Mouse (Mus musculus) megakaryocyte, adult 5-6 weeks (primary cell): ENCODE results near the gene Rrm2. TPM values are rescaled to one million over a fixed set of nuclear protein-coding genes. Genes with fewer than 3 reads are reported as not detected.

ENCODE experiments used
- ATAC-seq: 2 replicates; pipeline ENCODE4 v1.8.0; 2016; ENCODE audit warnings: mild to moderate bottlenecking, inconsistent platforms; ENCODE audit not compliant: poor library complexity, severe bottlenecking
- total RNA-seq, 2 experiments: library from RNA; stranded (forward) in 1 of 2; stranded (reverse) in 1 of 2; fragments of 153-499, 151-499 nt in 1 of 2; fragments of 221-1000, 200-1000 nt in 1 of 2; gene quantifications; 2 replicates each; pipeline versions ENCODE4 v1.2.3 to v1.2.4; 2015 to 2017

Rrm2 gene
- total RNA-seq, 2 experiments from 2014 or later, result 134 to 157 TPM

DNA sequence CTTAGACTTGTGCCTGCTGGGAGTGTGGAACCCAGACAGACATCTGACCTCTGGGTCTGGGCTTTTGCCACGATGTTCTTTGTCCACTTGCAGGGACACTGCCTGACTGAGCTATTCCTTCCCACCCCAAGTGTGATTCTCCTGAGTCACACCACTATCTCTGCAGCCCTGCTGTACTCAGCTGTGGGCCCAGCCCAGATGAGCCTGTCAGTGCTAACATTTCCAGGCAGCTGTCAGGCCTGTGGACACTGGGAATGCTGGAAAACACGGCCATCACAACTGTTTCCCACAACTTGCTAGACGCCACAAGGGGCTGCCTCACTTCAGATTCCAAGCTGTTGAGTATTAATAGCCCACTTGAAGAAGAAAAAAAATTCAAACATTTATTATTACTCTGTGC, 5.0 kb upstream of the Rrm2 start:
- no peak for ATAC-seq

DNA sequence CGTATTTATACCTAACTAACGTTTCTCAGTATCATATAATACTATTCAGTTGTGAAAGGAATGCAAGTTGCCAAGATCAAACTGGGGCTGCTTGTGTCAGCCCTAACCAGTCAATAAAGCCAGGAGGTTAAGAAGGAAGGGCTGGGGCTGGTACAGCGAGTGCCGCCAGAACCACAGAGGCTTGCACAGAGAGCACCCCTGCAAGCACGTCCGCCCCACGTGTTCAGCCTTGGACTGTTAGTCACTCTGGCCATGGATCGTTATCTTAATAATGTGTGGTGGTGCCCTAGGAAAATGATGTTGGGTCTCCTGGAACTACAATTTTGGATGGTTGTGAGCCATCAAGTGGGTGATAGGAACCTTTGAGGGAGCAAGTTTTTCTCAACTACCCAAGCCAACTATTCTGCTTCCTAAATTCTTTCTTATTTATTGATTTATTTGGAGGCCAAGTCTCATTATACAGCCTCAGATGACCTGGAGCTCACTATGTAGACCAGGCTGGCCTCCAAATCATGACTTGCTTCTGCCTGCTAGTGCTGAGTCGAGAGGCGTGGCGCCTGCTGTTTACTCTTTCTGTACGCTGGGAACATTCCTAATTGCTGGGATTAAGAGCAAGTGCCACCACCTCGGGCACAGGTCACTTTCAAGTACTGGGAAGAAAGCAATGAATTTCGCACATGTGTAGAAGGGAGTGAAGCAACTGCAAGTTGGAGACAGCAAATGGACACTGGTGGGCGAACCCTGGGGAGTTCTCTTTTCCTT, 2.4 kb upstream of the Rrm2 start:
- ATAC-seq, result no peak

DNA sequence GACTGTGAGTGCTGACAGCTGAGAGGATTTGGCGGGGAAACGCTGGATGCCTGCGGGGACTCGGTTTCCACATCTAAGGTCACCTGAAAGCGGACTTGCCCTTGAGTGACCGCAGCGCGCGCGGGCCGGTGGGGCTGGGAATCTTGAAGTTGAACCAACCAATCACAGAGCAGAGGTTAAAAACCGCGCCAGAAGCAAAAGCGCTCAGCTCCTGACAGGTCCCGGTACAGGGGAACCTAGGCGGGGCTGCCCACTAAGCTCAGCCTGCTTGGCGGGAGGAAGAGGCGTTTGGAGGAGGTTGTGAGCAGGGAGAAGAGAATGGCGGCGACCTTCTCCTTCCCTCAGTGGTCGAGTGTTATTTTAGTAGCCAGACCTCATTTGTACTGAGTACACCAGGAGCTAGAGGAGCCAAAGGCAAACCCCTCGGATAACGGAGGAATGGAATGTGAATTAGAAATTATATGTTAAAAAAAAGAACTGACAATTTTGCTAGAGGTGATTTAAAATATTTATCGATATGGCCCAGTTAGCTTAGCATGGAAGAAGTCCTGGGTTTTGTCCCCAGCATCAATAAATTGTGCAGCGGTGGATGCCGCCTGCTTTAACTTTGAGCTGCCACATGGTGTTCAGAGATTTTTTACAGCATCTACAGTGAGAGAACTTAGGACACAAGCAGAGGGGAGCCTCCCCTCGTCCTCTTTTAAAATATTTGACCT, 1.1 kb upstream of the Rrm2 start:
- peak; percentile 36 for ATAC-seq

DNA sequence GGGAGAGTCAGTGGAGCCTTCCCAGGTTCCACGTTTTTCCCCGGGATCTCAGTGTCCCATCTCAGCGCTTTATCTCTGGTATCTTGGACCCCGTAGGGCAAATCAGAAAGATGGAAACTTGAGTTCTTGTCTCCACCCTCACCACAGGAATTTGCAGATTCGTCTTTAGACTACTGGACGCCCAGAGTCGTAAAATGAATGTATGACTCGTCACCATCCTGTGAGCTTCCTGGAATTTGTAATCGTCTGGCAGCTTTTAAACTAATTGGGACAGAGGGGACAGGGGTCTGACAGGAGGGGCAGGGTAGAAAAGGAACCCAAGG, 600 bp upstream of the Rrm2 start:
- ATAC-seq, result no peak

DNA sequence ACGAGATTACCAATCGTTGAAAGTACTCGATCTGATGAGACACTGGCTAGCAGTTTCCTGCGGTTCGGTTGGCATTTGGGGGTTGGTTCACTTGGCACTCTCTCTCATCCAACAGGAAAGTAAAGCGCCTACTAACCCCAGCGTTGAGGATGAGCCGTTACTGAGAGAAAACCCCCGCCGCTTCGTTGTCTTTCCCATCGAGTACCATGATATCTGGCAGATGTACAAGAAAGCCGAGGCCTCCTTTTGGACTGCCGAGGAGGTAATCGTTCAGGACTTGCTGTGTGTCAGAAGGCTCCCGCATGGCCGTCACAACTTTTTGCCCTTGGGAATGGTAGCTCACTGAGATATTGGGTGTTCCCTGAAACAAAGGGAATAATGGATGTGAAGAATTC, 780 bp downstream of the Rrm2 start:
- ATAC-seq, result no peak

DNA sequence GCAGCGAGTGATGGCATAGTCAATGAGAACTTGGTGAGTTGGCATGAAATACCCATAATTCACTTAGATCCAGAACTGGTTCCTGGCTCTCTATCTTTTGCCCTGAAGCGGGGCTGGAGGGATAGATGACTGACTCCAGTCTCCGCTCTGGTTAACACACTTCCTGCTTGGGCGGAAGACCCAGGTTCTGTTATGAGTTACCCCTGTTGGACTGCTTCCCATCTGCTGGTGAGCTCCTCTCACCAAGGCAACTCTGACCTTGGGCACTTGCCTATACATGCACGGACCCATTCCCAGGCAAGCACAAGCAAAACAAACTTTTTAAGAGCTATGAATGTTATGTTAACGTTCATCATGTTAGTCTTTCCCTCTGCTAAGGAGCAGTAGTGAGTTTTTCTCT, 1.4 kb downstream of the Rrm2 start:
- no peak for ATAC-seq

DNA sequence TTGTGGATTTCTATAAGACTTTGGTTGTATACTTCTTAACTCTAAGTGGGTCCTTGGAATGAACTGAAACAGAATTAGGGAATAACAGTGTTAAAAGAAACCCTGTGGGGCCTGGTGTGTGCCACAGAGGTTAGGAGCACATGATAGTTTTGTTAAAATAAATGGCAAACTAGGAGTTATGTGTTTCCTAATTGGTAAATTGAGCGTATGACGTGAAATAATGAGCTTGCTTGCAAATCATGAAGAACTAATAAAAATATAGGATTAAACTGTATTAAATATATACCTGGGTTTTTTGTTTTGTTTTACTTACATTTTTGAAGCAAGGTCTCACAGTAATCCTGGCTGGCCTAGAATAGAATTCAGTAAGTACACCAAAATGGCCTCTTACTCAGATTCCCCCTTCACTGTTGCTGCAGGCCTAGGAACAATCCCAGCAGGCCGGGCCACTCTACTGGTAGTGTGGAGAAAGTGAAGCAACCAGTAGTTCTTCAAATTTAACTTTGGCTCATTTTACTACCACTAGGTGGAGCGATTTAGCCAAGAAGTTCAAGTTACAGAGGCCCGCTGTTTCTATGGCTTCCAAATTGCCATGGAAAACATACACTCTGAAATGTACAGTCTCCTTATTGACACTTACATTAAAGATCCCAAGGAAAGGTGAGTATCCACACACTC, 1.9 kb downstream of the Rrm2 start:
- peak; percentile 44 for ATAC-seq

DNA sequence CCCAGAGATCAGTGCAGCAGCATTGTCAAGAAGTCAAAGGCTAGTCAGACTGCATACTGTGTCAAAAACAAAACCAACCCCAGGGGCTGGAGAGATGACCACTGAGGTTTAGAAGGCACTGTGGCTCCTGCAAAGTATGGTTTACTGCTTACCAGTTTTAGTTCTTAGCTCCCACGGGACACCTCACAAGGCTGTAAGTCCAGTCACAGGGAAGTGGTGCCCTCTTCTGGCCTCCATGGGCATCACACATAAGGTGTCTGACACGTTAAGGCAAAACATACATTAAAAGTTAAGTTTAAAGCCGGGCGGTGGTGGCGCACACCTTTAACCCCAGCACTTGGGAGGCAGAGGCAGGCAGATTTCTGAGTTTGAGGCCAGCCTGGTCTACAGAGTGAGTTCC, 2.6 kb downstream of the Rrm2 start:
- ATAC-seq, result 0 out of 2 replicates have a peak, but pooled peaks have one; percentile 14

DNA sequence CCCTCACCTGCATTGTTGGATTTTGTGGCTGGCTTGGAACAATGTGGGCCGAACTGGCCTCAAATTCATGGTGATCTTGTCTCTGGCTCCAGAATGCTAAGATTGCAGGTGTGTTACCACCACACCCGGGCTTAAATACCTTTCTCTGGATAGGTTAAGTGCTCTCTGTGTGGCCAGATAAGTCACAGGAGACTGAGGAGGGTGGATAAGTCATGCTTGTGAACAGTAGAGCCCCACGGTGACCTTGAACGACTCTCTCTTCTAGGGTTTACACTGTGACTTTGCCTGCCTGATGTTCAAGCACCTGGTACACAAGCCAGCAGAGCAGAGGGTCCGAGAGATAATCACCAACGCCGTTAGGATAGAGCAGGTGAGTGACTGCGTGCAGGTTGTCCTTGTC, 4.4 kb downstream of the Rrm2 start:
- ATAC-seq, result no peak

DNA sequence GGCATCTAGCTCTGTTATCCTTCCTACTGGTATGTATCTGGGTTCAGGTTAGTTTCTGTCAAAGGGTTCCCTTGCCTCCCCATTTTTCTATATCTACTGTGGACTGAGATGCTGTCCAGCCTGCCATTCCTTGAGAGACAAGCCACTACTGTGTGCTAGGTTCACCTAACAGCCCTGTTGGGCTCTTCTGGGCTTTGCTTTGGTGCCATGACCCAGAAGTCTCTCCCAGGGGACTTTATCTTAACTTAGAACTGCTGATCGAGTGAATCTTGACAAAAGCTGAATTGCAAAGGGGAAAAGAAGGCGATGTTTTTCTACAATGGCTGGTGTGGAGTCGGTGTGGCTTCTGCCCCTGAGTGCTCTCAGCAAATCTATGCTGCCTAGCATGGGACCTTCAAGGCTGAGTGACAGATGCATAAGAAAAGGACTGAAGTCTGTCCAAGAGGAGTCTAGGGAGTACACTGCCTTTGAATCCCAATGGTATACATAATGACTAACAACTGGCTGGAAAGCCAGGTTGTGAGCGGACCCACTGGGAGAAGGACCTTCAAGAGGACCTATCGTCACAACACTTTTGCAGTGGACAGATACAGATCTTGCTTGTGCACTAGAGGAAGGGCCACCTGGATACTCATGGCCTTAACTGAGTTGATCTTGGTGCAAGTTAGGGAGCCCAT, 6.7 kb downstream of the Rrm2 start:
- ATAC-seq, result no peak

DNA sequence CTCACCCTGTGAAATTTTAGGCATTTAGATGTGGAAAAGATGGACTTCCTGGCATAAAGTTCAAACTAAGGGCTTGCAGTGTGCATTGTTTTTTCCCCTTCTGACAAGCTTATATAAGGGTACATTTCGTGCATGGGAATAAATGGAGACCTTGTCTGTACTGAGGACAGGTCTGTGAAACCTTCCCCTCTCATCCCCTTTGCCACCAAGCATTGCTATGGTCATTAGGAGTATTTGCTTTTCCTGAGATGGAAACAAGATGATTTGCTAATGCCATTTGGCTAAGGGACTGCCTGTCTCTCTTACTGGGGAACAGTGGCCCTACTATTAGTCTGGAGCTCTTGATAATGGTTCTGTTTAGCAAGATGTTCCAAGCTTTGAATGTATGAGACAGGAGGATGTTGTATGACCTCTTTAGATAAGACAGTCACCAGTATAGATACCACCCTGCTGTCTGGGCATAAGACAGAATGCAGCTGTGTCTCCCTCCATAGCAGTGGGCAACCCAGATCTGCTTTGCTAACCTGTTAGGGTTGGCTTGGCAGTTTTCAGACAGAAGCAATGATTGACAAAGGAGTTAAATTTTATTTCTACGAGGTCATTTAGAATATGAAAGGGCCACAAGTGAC, 7.3 kb downstream of the Rrm2 start:
- no peak for ATAC-seq

DNA sequence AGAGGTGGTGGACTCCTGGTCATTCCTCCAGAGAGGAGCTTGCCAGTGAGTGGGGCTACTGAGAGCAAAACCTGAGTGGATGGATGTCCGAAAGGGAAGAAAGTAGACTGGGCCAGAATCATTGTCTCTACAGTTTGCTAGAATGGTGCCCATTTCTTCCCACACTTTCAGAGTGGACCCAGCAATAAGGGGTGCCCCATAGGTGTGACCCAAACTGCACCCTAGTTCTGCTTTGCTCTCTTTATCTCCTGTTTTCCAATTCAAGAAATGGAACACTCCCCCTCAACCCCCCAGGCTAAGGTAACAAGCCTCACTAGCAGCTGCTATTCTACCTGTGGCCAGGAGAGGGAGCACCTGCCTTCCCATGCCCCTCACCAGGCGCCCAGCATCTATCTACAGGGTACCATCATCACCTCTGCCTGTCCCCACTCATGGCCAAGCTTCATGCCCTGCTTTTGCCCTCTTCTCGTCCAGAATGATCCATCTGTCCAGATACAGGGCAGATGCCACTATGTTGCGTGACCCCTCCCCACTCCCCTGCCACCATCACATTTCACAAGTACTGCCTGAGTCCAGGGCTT, 8.8 kb downstream of the Rrm2 start:
- ATAC-seq, result peak; percentile 77

DNA sequence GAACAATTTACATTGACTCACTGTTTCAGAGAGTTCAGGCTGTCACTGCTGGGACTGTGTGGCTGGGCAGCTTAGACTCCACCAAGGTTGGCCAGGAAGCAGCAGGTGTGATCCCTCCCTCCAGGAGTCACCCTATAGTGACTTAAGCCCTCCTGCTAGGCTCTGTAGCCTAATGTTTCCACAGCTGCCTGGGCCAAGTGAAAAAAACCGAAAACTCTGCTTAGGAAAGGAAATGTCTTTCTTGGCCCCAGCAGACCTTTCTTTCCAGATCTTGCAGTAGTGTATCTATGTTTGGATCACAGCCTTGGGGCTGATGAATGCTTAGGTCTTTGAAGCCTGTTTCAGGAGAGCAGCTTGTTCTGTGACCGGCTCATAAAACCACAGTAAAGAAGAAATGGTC, 15.4 kb downstream of the Rrm2 start:
- ATAC-seq, result no peak

DNA sequence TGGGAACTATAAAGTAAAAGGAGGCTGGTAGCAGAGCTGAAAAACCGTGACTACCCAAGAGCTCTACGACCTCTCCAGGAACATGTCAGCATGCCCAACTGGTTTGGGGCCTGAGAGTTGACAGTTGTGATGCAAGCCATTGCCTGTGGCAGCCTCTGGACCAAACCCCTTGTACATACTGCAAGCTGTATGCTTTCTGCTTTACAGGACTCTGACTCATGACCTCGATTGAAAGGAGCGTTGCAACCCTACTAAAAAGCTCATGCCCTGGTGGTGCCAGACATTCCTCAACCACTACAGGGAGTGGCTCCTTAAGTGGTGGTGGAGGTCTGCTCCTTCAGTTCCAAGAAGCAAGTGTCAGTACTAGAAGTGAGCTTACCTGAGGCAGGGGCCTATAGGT, 15.8 kb downstream of the Rrm2 start:
- no peak for ATAC-seq

DNA sequence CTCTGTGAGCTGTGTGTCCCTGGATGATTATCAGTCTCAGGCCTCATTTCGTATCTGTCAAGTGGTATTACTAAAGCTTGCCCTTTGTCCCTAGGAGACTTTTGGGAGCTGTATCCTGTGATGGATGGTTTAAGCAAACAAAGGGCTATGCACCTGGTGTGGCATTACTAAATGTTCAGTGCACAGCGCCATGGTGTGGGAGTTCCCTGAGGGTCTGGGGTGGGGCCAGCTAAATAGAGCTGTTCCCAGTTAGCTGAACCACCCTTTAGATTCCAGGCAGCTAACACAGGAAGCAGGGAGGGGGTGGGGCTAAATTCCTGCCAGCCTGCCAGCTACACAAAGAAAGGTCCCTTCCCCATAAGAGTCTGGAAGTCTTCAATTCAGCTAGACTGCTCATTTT, 16.3 kb downstream of the Rrm2 start:
- ATAC-seq, result no peak

DNA sequence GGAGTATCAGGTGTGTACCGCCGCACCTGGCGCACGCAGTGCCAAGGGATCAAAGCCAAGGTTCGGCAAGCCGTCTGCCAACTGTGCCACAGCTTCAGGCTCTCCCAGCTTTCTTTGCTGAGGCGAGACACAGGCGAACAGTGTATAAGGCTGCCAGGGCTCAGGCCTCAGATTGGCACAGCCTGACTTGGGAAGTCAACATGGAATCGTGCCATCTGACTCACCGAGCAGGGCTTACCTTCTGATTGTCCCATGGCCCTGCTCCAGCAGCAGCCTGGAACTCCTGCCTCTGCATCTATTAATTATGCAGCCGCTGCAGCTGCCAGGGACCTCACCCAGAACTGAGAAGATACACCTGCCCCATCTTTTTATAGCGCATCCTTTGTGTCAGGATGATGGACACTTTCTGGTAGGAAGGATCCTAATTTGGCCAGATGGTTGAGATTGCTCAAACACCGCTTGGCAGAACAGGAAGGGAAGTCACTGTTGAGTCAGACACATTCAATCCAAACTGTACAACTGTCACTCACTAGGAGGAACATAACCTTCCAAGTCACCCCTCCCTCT, 26.9 kb downstream of the Rrm2 start:
- peak; percentile 94 for ATAC-seq

DNA sequence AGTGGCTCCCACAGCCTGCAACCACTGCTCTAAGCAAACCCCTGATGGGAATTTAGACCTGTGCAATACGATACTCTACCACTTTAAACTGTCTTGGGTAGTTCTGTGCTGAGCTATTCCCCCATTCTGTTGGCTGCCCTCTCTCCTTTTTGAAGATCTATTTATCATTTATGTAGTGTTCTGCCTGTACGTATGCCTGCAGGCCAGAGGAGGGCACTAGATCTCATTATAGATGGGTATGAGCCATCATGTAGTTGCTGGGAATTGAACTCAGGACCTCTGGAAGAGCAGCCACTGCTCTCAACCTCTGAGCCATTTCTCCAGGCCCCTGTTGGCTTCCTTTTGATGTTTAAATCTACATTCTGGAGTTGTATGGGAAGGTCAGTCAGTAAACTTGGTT, 28.9 kb downstream of the Rrm2 start:
- no peak for ATAC-seq

DNA sequence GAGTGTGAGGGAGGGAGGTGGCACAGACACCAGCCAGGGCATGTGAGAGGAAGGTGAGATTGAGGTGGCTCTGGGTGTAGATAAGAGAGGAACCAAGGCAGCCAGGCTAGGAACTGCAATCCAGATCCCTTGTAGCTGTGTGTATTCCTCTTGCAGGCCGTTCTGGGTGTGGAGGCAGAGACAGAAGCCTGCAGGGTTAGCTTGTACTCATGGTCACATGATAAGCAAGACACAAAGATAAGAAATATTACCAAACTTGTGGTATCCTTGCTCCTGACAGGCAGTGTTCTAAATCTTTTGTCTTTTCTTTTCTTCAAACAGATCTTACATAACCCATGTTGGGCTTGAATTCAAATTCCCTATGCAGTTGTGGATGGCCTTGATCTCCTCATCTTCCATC, 31.9 kb downstream of the Rrm2 start:
- ATAC-seq, result no peak

DNA sequence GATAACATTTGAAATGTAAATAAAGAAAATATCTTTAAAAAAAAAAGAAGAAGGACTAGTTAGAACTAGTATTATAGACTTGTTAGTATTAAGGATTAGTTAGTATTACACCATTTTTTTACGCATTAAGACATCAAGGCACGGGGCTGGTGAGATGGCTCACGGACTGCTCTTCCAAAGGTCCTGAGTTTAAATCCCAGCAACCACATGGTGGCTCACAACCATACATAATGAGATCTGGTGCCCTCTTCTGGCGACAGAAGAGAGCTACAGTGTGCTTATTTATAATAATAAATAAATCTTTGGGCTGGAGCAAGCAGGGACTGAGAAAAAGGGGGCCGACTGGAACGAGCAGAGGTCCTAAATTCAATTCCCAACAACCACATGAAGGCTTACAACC, 33.5 kb downstream of the Rrm2 start:
- ATAC-seq, result 0 out of 2 replicates have a peak, but pooled peaks have one; percentile 40

DNA sequence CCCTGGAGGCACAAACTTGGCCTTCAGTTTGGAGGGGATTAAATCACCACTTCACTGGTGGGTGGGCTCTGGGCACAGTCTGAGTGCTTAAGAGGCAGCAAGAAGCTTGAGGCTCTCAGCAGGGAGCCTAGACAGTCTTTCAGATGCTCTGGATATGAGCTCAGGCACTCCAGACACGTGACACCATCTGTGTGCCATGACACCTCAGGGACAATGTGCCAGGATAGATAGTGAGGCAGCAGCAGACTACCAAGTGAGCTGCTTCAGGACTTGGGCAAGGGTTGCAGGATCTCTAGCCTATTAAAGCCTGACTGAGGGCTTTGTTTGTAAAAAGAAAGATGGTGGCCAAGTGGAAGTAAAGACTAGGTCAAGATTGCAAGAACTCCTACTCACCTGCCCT, 36.3 kb downstream of the Rrm2 start:
- ATAC-seq, result no peak
